Mouse (Mus musculus) thymus, postnatal 36 days (tissue): ENCODE measurements at regions not wholly inside any gene's neighbourhood (a gene's known extent, or its start where the extent isn't known, plus 50 kb on each side); places are given as distances from the start of the nearest gene placed in this dataset.

Source experiments
- DNase-seq, 2 experiments: peaks; one replicate each; pipeline ENCODE4 v3.0.0; 2022; ENCODE audit warnings: mixed read lengths in 2 of 2

DNA sequence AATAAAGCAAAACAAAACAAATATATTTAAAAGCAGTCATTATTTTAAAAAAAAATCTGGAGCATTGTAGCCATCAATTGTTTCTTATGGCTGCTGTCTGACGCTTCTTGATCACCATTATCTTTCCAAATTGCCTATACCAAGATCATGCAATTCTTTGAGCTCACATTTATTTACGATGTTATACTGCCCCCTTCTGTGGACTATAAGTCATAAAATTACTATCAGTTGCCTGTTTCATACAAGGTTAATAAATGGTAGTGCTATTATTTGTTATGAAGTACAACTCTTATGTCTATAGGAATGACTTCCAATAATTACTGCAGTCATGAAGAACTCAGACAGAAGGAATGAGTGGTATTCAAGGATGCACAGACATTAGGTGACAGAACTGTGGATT is 57.3 kb upstream of the Eda2r start:
- DNase-seq, result no peak

DNA sequence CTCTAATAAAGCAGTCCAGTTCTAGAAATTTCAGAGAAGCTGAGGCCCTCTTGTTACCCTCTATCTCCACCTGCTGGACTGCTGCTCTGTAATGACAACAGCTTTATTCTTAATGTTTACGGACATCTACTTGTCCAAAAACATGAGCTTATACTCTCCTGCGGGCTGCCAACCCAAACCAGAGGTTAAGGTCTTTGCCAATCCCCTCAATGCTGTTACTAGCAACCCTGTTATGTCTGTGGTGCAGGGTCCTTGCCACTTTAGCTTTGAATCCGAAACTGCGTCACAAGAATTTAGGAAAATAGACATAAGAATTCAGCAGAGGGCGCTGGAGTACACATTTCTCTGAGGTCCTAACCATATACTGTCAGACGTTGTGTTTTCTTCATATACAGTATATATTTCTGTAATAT is 54.4 kb upstream of the Eda2r start:
- DNase-seq, result peak in 1 of 2 experiments; percentile 1
